Mouse (Mus musculus): ENCODE data around the gene Gm13420.

- TF ChIP-seq CTCF (conservative IDR thresholded peaks at IDR 0.05; ENCODE audit: low read length) = no peak
- no peak for TF ChIP-seq NANOG (IDR thresholded peaks at IDR 0.05; ENCODE audit: borderline replicate concordance, low read length)
Observed at GRCm38 (mm10) chr2:29716143-29716542, 35.3 kb downstream of the Gm13420 start.

All from E14TG2a.4 (cell line).